Mouse (Mus musculus) C2C12 (cell line): ENCODE results near the gene 1110002E22Rik.

Experiments used
- CEBPB ChIP-seq: IDR thresholded peaks from one replicate; pipeline ENCODE4 v1.6.1; 2011; ENCODE audit warnings: low read depth, mild to moderate bottlenecking, control low read depth, moderate library complexity
- CTCF ChIP-seq: IDR thresholded peaks from one replicate; pipeline ENCODE4 v1.5.1; 2011; ENCODE audit not compliant: control insufficient read depth, insufficient read depth, insufficient read length
- MAX ChIP-seq: IDR thresholded peaks from one replicate; pipeline ENCODE4 v1.6.1; 2011; ENCODE audit warnings: mild to moderate bottlenecking, control low read depth

GRCm38 (mm10) chr3:138067288-138067687, 2.4 kb downstream of the 1110002E22Rik start, which contains the start of gene Gm5105:
- TF ChIP-seq CEBPB = no peak
- TF ChIP-seq CTCF = no peak
- no peak for TF ChIP-seq MAX
